Mouse (Mus musculus) left cerebral cortex, adult 18-20 months (tissue): ENCODE measurements at regions not wholly inside any gene's neighbourhood (a gene's known extent, or its start where the extent isn't known, plus 50 kb on each side); places are given as distances from the start of the nearest gene placed in this dataset.

Experiments used
- DNase-seq, 2 experiments: peaks; one replicate each; pipeline ENCODE4 v3.0.0; 2021 to 2022; ENCODE audit warnings: low spot score in 2 of 2, mixed read lengths in 1 of 2

GRCm38 (mm10) chrX:53976273-53977135 lies 179.0 kb upstream of the Xlr start:
- no peak for DNase-seq

GRCm38 (mm10) chrX:53975545-53976272 lies 178.2 kb upstream of the Xlr start:
- no peak for DNase-seq

- peak in 1 of 2 experiments; percentile 3 for DNase-seq
Measured at GRCm38 (mm10) chrX:53974732-53975544, 177.4 kb upstream of the Xlr start.
